Mouse (Mus musculus) kidney, adult 2 months (tissue): ENCODE measurements at regions not wholly inside any gene's neighbourhood (a gene's known extent, or its start where the extent isn't known, plus 50 kb on each side); places are given as distances from the start of the nearest gene placed in this dataset.
A peak's percentile ranks its signal among the peaks of the same experiment; 100 is the strongest.

Experiments used
- DNase-seq: peaks from one replicate; pipeline ENCODE4 v3.0.0; 2021
- H3K27ac ChIP-seq: fragments of 200-500 bp; 2 replicates; pipeline ENCODE4 v1.5.1; 2012; ENCODE audit warnings: low read depth, low read length, control low read depth, inconsistent platforms; ENCODE audit not compliant: insufficient read depth
- H3K27me3 ChIP-seq: fragments of 200-500 bp; replicated peaks from 2 replicates; pipeline ENCODE4 v1.6.1; 2012; ENCODE audit warnings: mild to moderate bottlenecking, moderate library complexity, low read length, inconsistent platforms; ENCODE audit not compliant: control insufficient read depth, insufficient read depth
- H3K36me3 ChIP-seq: fragments of 200-500 bp; 2 replicates; pipeline ENCODE4 v1.6.1; 2012; ENCODE audit warnings: mild to moderate bottlenecking, moderate library complexity, low read length, inconsistent platforms; ENCODE audit not compliant: control insufficient read depth, insufficient read depth
- H3K4me1 ChIP-seq: fragments of 200-500 bp; 2 replicates; pipeline ENCODE4 v1.6.1; 2011; ENCODE audit warnings: low read length; ENCODE audit not compliant: control insufficient read depth, insufficient read depth
- H3K4me3 ChIP-seq: fragments of 200-500 bp; 2 replicates; pipeline ENCODE4 v1.5.1; 2011; ENCODE audit warnings: mild to moderate bottlenecking, low read depth, low read length, control low read depth; ENCODE audit not compliant: insufficient read depth
- CTCF ChIP-seq: fragments of 200-500 bp; conservative IDR thresholded peaks from 2 replicates; pipeline ENCODE4 v1.5.1; 2011; ENCODE audit warnings: low read depth, mild to moderate bottlenecking, control low read depth, low read length, moderate library complexity, mixed read lengths; ENCODE audit not compliant: insufficient read depth, insufficient read length
- POLR2A ChIP-seq: fragments of 200-500 bp; IDR thresholded peaks from one replicate; pipeline ENCODE4 v1.6.1; 2011; ENCODE audit warnings: low read depth, low read length, control low read depth
- WGBS: fragments of 180-500 bp; shearing (Covaris S2); methylation state at CpG from one replicate; pipeline ENCODE4 v1.1.7; 2018; 5-methylcytosine and 5-hydroxymethylcytosine counted together

GRCm38 (mm10) chr6:7120136-7120535, 164.3 kb downstream of the Sdhaf3 start:
- Histone ChIP-seq H3K36me3 (no peaks in the 10 kb centered on the region), H3K27ac (no peak overlapping the region), H3K4me1 (no peaks in the 10 kb centered on the region), H3K27me3 (no peaks in the 10 kb centered on the region), H3K4me3 (no peak overlapping the region)
- TF ChIP-seq CTCF = peak; percentile 74
- no peak for TF ChIP-seq POLR2A
- peak; percentile 68 for DNase-seq
- 33% methylated on average over 4 of the region's 4 CpGs for WGBS

DNA sequence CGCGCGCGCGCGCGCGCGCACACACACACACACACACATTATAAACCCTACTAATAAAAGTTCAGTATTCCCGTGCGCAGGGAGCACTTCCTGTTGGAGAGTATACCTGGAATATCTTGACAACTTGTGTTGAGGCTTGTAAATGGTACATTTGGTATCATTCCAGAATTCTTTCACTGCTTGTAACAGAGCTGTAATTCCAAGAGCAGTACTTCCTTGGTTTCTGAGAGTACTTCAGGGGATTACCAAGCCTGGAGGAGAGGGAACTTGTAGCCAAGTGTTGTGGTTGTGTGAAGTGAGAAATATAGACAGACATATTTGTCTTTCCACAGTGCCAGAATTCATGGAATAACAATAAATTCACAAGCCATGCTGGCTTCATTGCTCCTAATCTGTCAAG, 177.2 kb downstream of the Sdhaf3 start:
- WGBS = 94% methylated on average over 11 of the region's 11 CpGs

GRCm38 (mm10) chr6:7134062-7134461, 178.3 kb downstream of the Sdhaf3 start:
- WGBS = 89% methylated on average over 4 of the region's 4 CpGs
- Histone ChIP-seq H3K4me3 (no peak overlapping the region), H3K27ac (no peak overlapping the region), H3K4me1 (no peaks in the 10 kb centered on the region), H3K36me3 (no peaks in the 10 kb centered on the region), H3K27me3 (no peaks in the 10 kb centered on the region)
- DNase-seq = no peak
- TF ChIP-seq POLR2A = no peak
- no peak for TF ChIP-seq CTCF

More for the DNA sequence above, 177.2 kb downstream of the Sdhaf3 start:
- no peak for DNase-seq
- Histone ChIP-seq H3K4me3 (no peak overlapping the region), H3K4me1 (no peaks in the 10 kb centered on the region), H3K27ac (no peak overlapping the region), H3K27me3 (no peaks in the 10 kb centered on the region; the same call in 1 of the 2 replicates), H3K36me3 (no peaks in the 10 kb centered on the region)
- no peak for TF ChIP-seq CTCF
- TF ChIP-seq POLR2A = no peak

DNA sequence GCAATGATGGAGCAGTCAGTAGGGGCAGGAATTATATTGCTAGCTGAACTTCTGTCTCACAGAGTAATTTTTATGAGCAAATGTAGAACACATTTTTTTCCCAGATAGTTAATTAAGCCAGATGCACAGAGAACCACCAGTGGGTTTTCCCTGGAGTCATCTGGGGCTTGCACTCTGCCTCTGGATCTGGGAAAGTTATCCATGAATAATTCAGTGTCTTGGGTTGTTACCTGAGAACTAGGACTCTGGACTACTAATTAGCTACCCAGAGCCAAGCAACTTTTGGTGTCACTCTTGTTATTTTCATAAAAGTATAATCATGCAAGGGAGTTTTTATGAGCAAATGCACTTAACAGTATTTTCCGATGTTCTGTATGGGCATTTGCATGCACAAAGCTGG, 179.1 kb downstream of the Sdhaf3 start:
- Histone ChIP-seq H3K27me3 (no peaks in the 10 kb centered on the region), H3K36me3 (no peaks in the 10 kb centered on the region), H3K4me1 (no peaks in the 10 kb centered on the region), H3K4me3 (no peak overlapping the region), H3K27ac (no peak overlapping the region)
- 83% methylated on average over 1 of the region's 1 CpGs for WGBS
- no peak for TF ChIP-seq POLR2A
- no peak for TF ChIP-seq CTCF
- DNase-seq = no peak

DNA sequence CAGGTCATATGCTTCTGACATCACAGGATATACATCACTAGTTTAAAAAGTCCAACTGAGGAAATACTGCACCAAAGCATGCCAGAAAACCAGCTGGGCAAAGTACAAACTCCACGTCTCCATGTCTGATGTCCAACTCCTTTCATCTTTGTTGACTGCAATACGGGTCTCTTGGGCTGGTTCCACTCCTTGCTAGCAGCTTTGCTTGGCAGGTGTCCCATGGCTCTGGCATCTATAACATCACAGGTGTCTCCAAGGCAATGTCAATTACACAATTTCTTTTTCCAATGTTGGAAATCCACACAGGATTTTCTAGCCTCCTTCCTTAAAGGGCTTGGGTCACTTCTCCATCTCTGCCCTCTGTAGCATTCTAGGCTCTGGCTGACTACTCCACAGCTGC, 225.9 kb downstream of the Sdhaf3 start:
- Histone ChIP-seq H3K27ac (no peak overlapping the region), H3K36me3 (no peaks in the 10 kb centered on the region), H3K27me3 (no peaks in the 10 kb centered on the region), H3K4me3 (no peak overlapping the region), H3K4me1 (no peaks in the 10 kb centered on the region)
- no peak for DNase-seq
- TF ChIP-seq POLR2A (no peak), CTCF (no peak)
- WGBS = 64% methylated on average over 2 of the region's 2 CpGs

DNA sequence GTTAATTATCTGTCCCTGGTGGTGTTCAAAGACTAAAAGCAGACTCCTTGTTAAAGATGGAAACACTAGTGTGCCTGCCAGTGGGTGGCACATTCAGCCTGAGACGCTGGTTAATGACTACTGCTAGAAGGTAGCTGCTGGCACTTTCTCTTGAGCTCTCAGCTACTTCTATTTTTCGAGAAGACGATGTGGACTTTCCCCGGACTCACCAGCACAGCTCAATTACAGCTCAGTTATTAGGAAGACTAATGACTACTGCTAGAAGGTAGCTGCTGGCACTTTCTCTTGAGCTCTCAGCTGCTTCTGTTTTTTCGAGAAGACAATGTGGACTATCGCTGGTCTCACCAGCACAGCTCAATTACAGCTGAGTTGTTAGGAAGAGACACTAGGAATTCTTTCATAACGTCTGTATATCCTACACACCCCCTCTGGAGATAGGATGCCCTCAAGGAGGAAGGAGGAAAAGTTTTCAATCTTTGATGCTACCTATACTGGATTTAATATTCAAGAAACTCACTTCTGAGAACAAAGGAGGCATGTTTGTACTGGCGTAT, 243.3 kb downstream of the Sdhaf3 start:
- Histone ChIP-seq H3K4me1 (no peaks in the 10 kb centered on the region), H3K27ac (no peak overlapping the region), H3K4me3 (no peak overlapping the region), H3K36me3 (no peaks in the 10 kb centered on the region), H3K27me3 (no peaks in the 10 kb centered on the region)
- DNase-seq = no peak
- 58% methylated on average over 8 of the region's 8 CpGs for WGBS
- TF ChIP-seq CTCF = no peak
- TF ChIP-seq POLR2A = no peak

DNA sequence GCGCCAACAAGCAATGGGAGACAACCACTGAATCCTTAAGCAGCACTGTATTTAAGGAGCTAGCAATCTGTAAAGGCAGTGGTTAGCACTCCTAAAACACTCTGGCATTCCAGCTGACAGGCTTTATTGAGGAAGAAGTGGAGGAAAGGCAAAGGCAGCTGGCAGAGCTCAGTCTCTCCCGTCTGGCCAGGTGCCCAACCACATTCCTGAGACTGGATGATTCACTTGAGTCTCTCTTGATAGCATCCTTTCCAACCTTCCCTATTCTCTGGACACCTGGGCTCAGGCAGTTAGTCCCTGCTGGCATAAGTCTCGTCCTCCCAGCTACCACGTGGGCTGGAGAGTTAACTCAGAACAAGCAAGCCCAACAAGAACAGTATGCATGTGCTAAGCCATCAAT, 260.1 kb downstream of the Sdhaf3 start:
- no peaks in the 10 kb centered on the region for H3K27me3 ChIP-seq
- no peaks in the 10 kb centered on the region for H3K4me1 ChIP-seq
- H3K36me3 ChIP-seq = no peaks in the 10 kb centered on the region
- TF ChIP-seq CTCF (no peak), POLR2A (no peak)
- DNase-seq = no peak
- H3K4me3 ChIP-seq = no peak overlapping the region
- no peak overlapping the region for H3K27ac ChIP-seq
- WGBS = 39% methylated on average over 4 of the region's 4 CpGs

DNA sequence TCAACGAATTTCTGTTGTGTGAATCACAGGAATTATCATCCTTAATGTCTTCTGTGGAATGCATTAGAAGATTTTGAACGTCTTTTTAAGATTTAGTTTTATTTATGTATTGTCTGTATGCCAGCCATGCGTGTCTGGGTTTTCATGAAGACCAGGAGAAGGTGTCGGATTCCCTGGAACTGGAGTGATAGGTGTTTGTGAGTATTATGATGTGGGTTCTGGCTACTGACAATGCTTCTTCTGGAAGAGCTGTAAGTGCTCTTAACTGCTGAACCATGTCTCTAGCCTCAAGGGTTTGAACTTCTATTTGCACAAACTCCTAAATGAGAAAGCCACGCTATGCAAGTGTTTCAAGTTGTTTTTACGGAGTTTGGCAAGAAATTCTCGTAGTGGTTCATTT, 296.5 kb downstream of the Sdhaf3 start:
- WGBS = 22% methylated on average over 7 of the region's 7 CpGs
- H3K4me1 ChIP-seq = no peaks in the 10 kb centered on the region
- DNase-seq = no peak

More for the DNA sequence above, 296.5 kb downstream of the Sdhaf3 start:
- Histone ChIP-seq H3K36me3 (no peaks in the 10 kb centered on the region), H3K27ac (no peak overlapping the region), H3K27me3 (no peaks in the 10 kb centered on the region), H3K4me3 (no peak overlapping the region)
- no peak for TF ChIP-seq CTCF
- no peak for TF ChIP-seq POLR2A
